Mouse (Mus musculus) thymus, postnatal 25 days (tissue): ENCODE results near the gene Ftsj1.

Experiments
- DNase-seq: peaks from one replicate; pipeline ENCODE4 v3.0.0; 2022

The Ftsj1 gene

DNA sequence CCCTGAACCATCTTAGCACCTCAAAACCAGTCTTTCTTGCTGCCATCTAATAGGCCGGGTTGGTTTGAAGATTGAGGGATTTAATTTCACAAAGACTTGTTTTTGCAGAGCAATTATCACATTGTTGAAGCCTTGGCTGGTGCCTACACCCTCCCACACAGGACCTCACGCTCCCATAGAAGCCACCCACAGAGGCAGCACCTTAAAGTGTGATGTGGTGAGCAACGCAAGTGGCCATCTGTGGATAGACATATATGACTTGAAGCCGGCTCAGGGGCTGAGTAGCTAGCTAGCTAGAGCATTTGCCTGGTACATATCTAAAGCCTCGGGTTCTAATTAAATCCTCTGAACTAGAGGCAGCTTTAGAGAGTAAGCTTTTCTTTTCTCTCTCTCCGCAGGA lies 34.8 kb downstream of the Ftsj1 start:
- DNase-seq: no peak

GRCm38 (mm10) chrX:8211490-8212207 lies 40.6 kb downstream of the Ftsj1 start:
- DNase-seq: no peak

DNA sequence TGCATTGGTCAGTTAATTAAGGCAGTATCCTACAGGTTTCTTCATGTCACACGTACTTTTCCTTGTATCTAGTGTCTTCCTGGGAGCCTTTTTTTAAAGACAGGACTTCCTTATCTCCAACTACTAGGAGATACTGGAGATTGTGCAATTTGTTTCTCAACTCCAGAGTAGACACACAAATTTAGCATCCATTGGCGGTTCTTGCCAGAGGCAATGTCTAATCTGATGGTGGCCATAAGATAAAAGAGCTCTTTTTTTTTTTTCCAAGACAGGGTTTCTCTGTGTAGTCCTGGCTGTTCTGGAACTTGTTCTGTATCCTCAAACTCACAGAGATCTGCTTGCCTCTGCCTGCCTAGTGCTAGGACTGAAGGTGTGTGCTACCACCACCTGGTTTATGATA lies 42.5 kb downstream of the Ftsj1 start:
- DNase-seq: no peak

- no peak for DNase-seq
These were observed 45.0 kb downstream of the Ftsj1 start for GRCm38 (mm10) chrX:8207224-8207623.

DNA sequence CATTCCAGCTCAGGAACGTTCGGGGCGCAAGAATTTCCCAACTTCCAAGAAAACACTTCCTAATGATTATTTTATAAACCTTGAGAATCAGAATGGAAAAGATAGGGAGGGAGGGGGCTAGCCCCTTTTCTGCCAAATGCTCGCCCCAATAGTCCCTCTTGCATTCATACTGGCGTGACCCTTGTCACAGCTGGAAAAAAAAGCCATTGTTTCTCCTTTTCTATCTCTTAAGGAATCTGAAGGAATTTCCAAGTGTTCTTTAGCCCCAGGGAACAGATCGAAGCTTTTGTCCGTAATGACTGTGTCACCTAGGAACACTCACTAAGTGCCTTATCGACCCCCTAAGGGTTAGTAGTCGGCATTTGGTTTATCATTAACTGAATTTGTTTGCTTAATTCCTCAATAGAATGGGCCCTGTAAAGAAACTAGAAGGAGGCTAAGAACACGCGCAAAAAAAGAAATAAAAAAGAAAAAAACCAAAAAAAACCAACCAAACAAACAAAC lies 45.5 kb downstream of the Ftsj1 start:
- no peak for DNase-seq

DNA sequence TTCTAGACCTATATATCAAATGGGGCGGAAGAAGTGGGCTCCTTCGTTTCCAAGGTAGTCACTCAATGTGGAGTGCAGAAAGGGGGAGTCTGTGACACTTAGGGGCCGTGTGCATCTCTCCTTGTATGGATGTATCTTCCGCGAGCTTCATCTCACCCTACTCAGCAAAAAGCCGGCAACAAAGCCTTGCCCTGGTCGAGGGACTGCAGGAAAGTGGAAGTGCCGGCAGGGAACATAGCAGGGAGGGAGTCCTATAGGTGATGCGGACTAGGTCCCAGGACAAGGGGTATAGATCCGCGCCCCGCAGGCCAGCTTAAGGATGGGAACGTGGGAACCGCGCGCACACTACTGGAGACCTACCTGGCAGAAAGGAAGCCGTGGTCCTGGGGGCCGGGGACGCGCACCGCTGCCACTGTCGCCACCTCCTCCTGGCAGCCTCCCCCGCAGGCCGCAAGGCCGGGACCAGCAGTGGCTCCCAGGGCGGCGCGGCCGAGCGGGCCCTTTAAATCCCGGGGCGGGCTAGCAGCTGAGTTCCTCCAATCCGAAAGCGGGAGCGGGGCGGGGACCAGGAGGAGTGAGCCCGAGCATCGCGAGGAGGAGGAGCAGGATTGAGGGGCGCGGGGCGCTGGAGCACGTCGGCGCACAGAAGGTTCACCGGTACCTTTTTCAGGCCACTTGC lies 46.1 kb downstream of the Ftsj1 start, which contains the start of gene Porcn:
Gene Porcn, minus strand, starts transcription at position 511 of the 679 bp plus-strand sequence.
- peak; percentile 49 for DNase-seq

GRCm38 (mm10) chrX:8205551-8205950 lies 46.7 kb downstream of the Ftsj1 start:
- no peak for DNase-seq

GRCm38 (mm10) chrX:8205088-8205487 lies 47.1 kb downstream of the Ftsj1 start:
- no peak for DNase-seq

- no peak for DNase-seq
These were observed 48.1 kb downstream of the Ftsj1 start for GRCm38 (mm10) chrX:8204076-8204475.

DNA sequence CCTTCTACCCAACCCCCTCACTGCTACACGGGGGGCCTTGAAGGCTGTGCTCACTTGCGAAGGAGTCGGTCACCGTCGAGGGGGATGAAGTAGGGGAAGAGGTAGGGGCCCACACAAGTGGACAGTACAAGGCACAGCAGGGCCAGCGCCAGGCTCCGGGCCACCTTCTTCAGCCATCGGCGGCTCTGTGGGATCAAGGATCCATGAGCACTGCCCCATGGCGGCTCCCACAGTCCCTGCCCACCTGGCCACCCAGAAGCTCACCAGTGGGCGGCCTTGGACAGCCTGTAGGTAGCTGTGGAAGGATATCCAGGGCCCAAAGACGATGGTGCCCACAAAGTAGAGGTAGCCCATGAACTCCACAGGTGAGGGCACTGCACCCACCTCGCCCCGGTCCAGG lies 49.1 kb downstream of the Ftsj1 start:
- no peak for DNase-seq

DNA sequence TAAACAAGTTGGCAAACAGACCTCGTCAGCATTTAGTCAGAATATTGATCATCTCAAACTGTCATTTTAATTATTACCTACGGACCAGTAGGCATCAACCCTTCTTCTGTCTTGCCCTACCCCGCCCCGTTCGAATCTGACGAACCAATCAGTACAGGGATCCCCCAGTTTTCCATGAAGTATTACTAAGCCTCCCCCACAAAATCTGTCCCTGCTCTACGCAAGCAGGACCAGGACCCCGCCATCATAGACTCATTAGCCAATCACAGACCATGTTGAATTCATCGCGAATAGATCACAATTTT lies 58.8 kb downstream of the Ftsj1 start, which contains the start of gene Ebp:
Gene Ebp, minus strand, starts transcription at position 94 of the 305 bp plus-strand sequence.
- DNase-seq: no peak

DNA sequence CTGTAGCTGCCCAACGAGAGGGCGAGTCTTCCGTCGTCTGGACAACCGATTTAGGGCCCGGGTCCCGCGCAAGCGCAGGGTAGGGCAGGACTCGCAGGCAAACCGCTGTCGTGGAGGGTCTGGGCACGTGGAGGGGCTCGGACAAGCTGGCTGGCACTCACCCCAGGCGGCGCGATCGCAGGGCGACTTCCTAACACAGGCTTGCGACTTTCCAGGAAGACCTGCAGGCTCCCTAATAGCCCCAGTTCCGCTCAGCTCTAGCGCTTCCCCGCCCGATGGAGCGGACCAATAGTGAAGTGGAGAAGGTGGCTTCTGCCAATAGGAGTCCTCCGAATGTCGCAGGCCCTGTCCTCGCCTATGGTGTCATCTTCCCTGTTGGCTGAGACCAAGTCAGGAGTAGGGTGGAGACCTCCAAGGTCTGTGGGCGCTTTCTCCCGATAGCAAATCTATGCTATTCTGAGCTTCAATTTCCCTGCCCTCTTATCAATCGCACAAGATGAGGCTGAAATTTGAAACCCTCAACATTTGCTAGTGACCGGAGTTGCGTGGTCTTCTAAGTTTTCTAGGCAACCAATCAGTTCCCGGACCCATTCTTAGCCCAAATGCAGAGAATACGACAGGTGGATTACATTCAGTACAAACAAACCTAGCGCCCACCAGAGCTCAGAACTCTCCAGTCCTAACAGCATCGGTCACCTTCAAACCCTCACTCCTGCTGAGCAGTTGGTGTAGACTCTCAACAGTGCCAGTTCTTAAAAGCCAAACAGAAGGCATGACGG lies 59.4 kb downstream of the Ftsj1 start:
- peak; percentile 78 for DNase-seq

- no peak for DNase-seq
These were observed 60.0 kb downstream of the Ftsj1 start for GRCm38 (mm10) chrX:8192126-8192639.
